Mouse (Mus musculus) liver, embryonic 15.5 days (tissue): ENCODE measurements around the gene Hexim1. TPM values are rescaled to one million over a fixed set of nuclear protein-coding genes. Genes with fewer than 3 reads are reported as not detected.

Experiments
- ATAC-seq: fragments of 200-750 bp; cut with Nextera tagmentation; 2 replicates; pipeline ENCODE4 v1.8.0; 2017; ENCODE audit warnings: moderate number of reproducible peaks, mild to moderate bottlenecking, moderate library complexity; ENCODE audit not compliant: insufficient read depth
- H3K27ac ChIP-seq: fragments of 300-500 bp; sonication (generic); replicated peaks from 2 replicates; pipeline ENCODE4 v1.5.1; 2015; ENCODE audit warnings: mild to moderate bottlenecking, inconsistent platforms
- H3K27me3 ChIP-seq: fragments of 300-500 bp; sonication (generic); 2 replicates; pipeline ENCODE4 v1.6.1; 2015; ENCODE audit warnings: mild to moderate bottlenecking, inconsistent platforms
- H3K36me3 ChIP-seq: fragments of 300-500 bp; sonication (generic); replicated peaks from 2 replicates; pipeline ENCODE4 v1.6.1; 2015; ENCODE audit warnings: moderate library complexity, mild to moderate bottlenecking, inconsistent platforms
- H3K4me1 ChIP-seq: fragments of 300-500 bp; sonication (generic); replicated peaks from 2 replicates; pipeline ENCODE4 v1.6.1; 2015; ENCODE audit warnings: inconsistent platforms
- H3K4me2 ChIP-seq: fragments of 300-500 bp; sonication (generic); 2 replicates; pipeline ENCODE4 v1.6.1; 2015; ENCODE audit warnings: moderate library complexity, mild to moderate bottlenecking, inconsistent platforms
- H3K4me3 ChIP-seq: fragments of 300-500 bp; sonication (generic); replicated peaks from 2 replicates; pipeline ENCODE4 v1.5.1; 2015; ENCODE audit warnings: mild to moderate bottlenecking, inconsistent platforms
- H3K9ac ChIP-seq: fragments of 300-500 bp; sonication (generic); 2 replicates; pipeline ENCODE4 v1.6.1; 2015; ENCODE audit warnings: moderate library complexity, mild to moderate bottlenecking, inconsistent platforms
- H3K9me3 ChIP-seq: fragments of 300-500 bp; sonication (generic); replicated peaks from 2 replicates; pipeline ENCODE4 v1.6.1; 2016; ENCODE audit warnings: inconsistent platforms
- WGBS: fragments of 180-500 bp; shearing (Covaris S2); methylation state at CpG from one replicate; pipeline ENCODE4 v1.1.7; 2015; ENCODE audit warnings: mixed read lengths; ENCODE audit not compliant: insufficient replicate concordance; 5-methylcytosine and 5-hydroxymethylcytosine counted together
- polyA plus RNA-seq: library from polyadenylated mRNA; unstranded; fragments of >200 nt; fragmentation: Nextera tagmentation; extraction: Ambion mirVana; gene quantifications from 2 replicates; pipeline ENCODE4 v1.2.1, GENCODE M21; 2015

Hexim1 gene
- polyA plus RNA-seq, 1 experiment from 2014 or later = 1.8 TPM

GRCm38 (mm10) chr11:103099352-103099940, 16.6 kb upstream of the Hexim1 start:
- Histone ChIP-seq H3K4me2 (no peak overlapping the region), H3K9me3 (no peaks in the 10 kb centered on the region)
- WGBS = 67% methylated on average over 12 of the region's 12 CpGs

GRCm38 (mm10) chr11:103100361-103100760, 15.7 kb upstream of the Hexim1 start:
- H3K36me3 ChIP-seq = peaks cover 7% of the 10 kb centered on the region; the same call in 1 of the 2 replicates
- H3K9me3 ChIP-seq = no peaks in the 10 kb centered on the region
- WGBS = 55% methylated on average over 8 of the region's 8 CpGs
- no peak overlapping the region for H3K4me2 ChIP-seq
- peaks cover 41% of the 10 kb centered on the region for H3K4me1 ChIP-seq
- H3K4me3 ChIP-seq = no peak overlapping the region
- no peak overlapping the region for H3K27ac ChIP-seq
- peaks cover 60% of the 10 kb centered on the region for H3K27me3 ChIP-seq
- H3K9ac ChIP-seq = no peak overlapping the region
- no peak for ATAC-seq

More at GRCm38 (mm10) chr11:103099352-103099940, 16.6 kb upstream of the Hexim1 start:
- Histone ChIP-seq H3K4me3 (no peak overlapping the region), H3K27me3 (peaks cover 60% of the 10 kb centered on the region), H3K4me1 (peaks cover 32% of the 10 kb centered on the region), H3K27ac (no peak overlapping the region), H3K36me3 (no peaks in the 10 kb centered on the region), H3K9ac (no peak overlapping the region)
- ATAC-seq = no peak

GRCm38 (mm10) chr11:103101481-103101865, 14.6 kb upstream of the Hexim1 start, which contains the start of the genes Plcd3 and Acbd4:
Gene Plcd3, minus strand, starts transcription at chr11:103101658.
Gene Acbd4, plus strand, starts transcription at chr11:103101682.
- WGBS = under 1% methylated on average over 34 of the region's 34 CpGs
- no peaks in the 10 kb centered on the region for H3K9me3 ChIP-seq
- H3K27me3 ChIP-seq = peaks cover 55% of the 10 kb centered on the region
- peak within 1 kb of the TSS; percentile 84 for H3K4me2 ChIP-seq
- H3K27ac ChIP-seq = peak within 1 kb of the TSS; percentile 72
- peaks cover 52% of the 10 kb centered on the region for H3K4me1 ChIP-seq
- peaks cover 18% of the 10 kb centered on the region for H3K36me3 ChIP-seq
- ATAC-seq = 0 out of 2 replicates have a peak, but pooled peaks have one; percentile 7
- H3K9ac ChIP-seq = peak within 1 kb of the TSS; percentile 54
- peak within 1 kb of the TSS; percentile 70 for H3K4me3 ChIP-seq

- peak overlapping the region; percentile 84 for H3K4me2 ChIP-seq
- H3K9me3 ChIP-seq = no peaks in the 10 kb centered on the region
- H3K4me3 ChIP-seq = peak overlapping the region; percentile 70
- peak overlapping the region; percentile 72 for H3K27ac ChIP-seq
- 3% methylated on average over 30 of the region's 30 CpGs for WGBS
- no peak for ATAC-seq
- H3K27me3 ChIP-seq = peaks cover 53% of the 10 kb centered on the region
- H3K9ac ChIP-seq = peak overlapping the region; percentile 54
- H3K36me3 ChIP-seq = peaks cover 22% of the 10 kb centered on the region
- H3K4me1 ChIP-seq = peaks cover 57% of the 10 kb centered on the region
Measured at GRCm38 (mm10) chr11:103101866-103102501, 14.0 kb upstream of the Hexim1 start.

- Histone ChIP-seq H3K4me2 (peak overlapping the region; percentile 84), H3K27me3 (peaks cover 45% of the 10 kb centered on the region), H3K4me3 (peak overlapping the region; percentile 70), H3K4me1 (peaks cover 62% of the 10 kb centered on the region), H3K27ac (peak overlapping the region; percentile 98), H3K36me3 (peaks cover 31% of the 10 kb centered on the region), H3K9me3 (no peaks in the 10 kb centered on the region), H3K9ac (peak overlapping the region; percentile 74)
- WGBS = under 1% methylated on average over 35 of the region's 35 CpGs
- ATAC-seq = peak; percentile 88
Measured at GRCm38 (mm10) chr11:103102725-103103349, 13.2 kb upstream of the Hexim1 start.

- H3K9me3 ChIP-seq = no peaks in the 10 kb centered on the region
- H3K9ac ChIP-seq = peak overlapping the region; percentile 74
- peak overlapping the region; percentile 84 for H3K4me2 ChIP-seq
- 47% methylated on average over 8 of the region's 8 CpGs for WGBS
- peaks cover 39% of the 10 kb centered on the region for H3K36me3 ChIP-seq
- H3K4me1 ChIP-seq = peaks cover 62% of the 10 kb centered on the region
- H3K27ac ChIP-seq = peak overlapping the region; percentile 98
- peaks cover 39% of the 10 kb centered on the region for H3K27me3 ChIP-seq
- H3K4me3 ChIP-seq = peak overlapping the region; percentile 70
- ATAC-seq = no peak
Measured at GRCm38 (mm10) chr11:103103621-103104020, 12.4 kb upstream of the Hexim1 start.

- 19% methylated on average over 7 of the region's 7 CpGs for WGBS
- Histone ChIP-seq H3K4me2 (peak overlapping the region; percentile 84), H3K9ac (peak overlapping the region; percentile 74), H3K27me3 (peaks cover 31% of the 10 kb centered on the region), H3K9me3 (no peaks in the 10 kb centered on the region), H3K4me1 (peaks cover 62% of the 10 kb centered on the region), H3K27ac (peak overlapping the region; percentile 98), H3K4me3 (peak overlapping the region; percentile 70), H3K36me3 (peaks cover 47% of the 10 kb centered on the region)
- ATAC-seq = peak; percentile 50
Measured at GRCm38 (mm10) chr11:103104469-103104868, 11.6 kb upstream of the Hexim1 start.

- no peaks in the 10 kb centered on the region for H3K9me3 ChIP-seq
- peaks cover 62% of the 10 kb centered on the region for H3K4me1 ChIP-seq
- H3K9ac ChIP-seq = peak overlapping the region; percentile 74
- 66% methylated on average over 14 of the region's 14 CpGs for WGBS
- H3K4me3 ChIP-seq = peak overlapping the region; percentile 70
- peak overlapping the region; percentile 98 for H3K27ac ChIP-seq
- H3K27me3 ChIP-seq = peaks cover 23% of the 10 kb centered on the region
- H3K36me3 ChIP-seq = peaks cover 50% of the 10 kb centered on the region
- ATAC-seq = no peak
- H3K4me2 ChIP-seq = peak overlapping the region; percentile 84
Measured at GRCm38 (mm10) chr11:103105180-103105725, 10.8 kb upstream of the Hexim1 start.

- ATAC-seq = no peak
- H3K27ac ChIP-seq = peak overlapping the region; percentile 98
- H3K27me3 ChIP-seq = peaks cover 17% of the 10 kb centered on the region
- peak overlapping the region; percentile 74 for H3K9ac ChIP-seq
- H3K4me1 ChIP-seq = peaks cover 64% of the 10 kb centered on the region
- H3K4me2 ChIP-seq = peak overlapping the region; percentile 84
- no peaks in the 10 kb centered on the region for H3K9me3 ChIP-seq
- WGBS = 81% methylated on average over 6 of the region's 6 CpGs
- peaks cover 52% of the 10 kb centered on the region for H3K36me3 ChIP-seq
- peak overlapping the region; percentile 70 for H3K4me3 ChIP-seq
Measured at GRCm38 (mm10) chr11:103105810-103106209, 10.2 kb upstream of the Hexim1 start.

GRCm38 (mm10) chr11:103106386-103106785, 9.6 kb upstream of the Hexim1 start:
- H3K4me3 ChIP-seq = peak overlapping the region; percentile 70
- peaks cover 14% of the 10 kb centered on the region for H3K27me3 ChIP-seq
- peak overlapping the region; percentile 98 for H3K27ac ChIP-seq
- no peaks in the 10 kb centered on the region for H3K9me3 ChIP-seq
- H3K4me2 ChIP-seq = peak overlapping the region; percentile 84
- WGBS = 38% methylated on average over 4 of the region's 4 CpGs
- peaks cover 56% of the 10 kb centered on the region for H3K36me3 ChIP-seq
- peak; percentile 32 for ATAC-seq
- H3K9ac ChIP-seq = peak overlapping the region; percentile 42; the same call in 1 of the 2 replicates
- H3K4me1 ChIP-seq = peaks cover 64% of the 10 kb centered on the region

GRCm38 (mm10) chr11:103111301-103111700, 4.7 kb upstream of the Hexim1 start:
- Histone ChIP-seq H3K4me3 (peak overlapping the region; percentile 39; the same call in 1 of the 2 replicates), H3K27ac (peak overlapping the region; percentile 45; the same call in 1 of the 2 replicates), H3K4me2 (peak overlapping the region; percentile 65), H3K9ac (no peak overlapping the region), H3K4me1 (peaks cover 55% of the 10 kb centered on the region), H3K9me3 (no peaks in the 10 kb centered on the region), H3K36me3 (peaks cover 40% of the 10 kb centered on the region), H3K27me3 (peaks cover 21% of the 10 kb centered on the region)
- no peak for ATAC-seq
- 52% methylated on average over 10 of the region's 10 CpGs for WGBS
